Mouse (Mus musculus) CH12.LX (cell line): ENCODE measurements around the gene Lmtk2.

Experiments
- CHD2 ChIP-seq: IDR thresholded peaks from 2 replicates; pipeline ENCODE4 v1.6.1; 2011; ENCODE audit warnings: low read length, improper control_type of control experiment
- CTCF ChIP-seq, 2 experiments: IDR thresholded peaks in 1 of 2; conservative IDR thresholded peaks in 1 of 2; 2 replicates each; pipeline ENCODE4 v1.5.1; 2011 to 2012; ENCODE audit warnings: low read depth in 2 of 2, low read length in 2 of 2, improper control_type of control experiment in 1 of 2, inconsistent platforms in 1 of 2, mild to moderate bottlenecking in 1 of 2, moderate library complexity in 1 of 2
- ETS1 ChIP-seq: conservative IDR thresholded peaks from 2 replicates; pipeline ENCODE4 v1.6.1; 2012; ENCODE audit warnings: low read depth, mild to moderate bottlenecking, inconsistent platforms, low read length, improper control_type of control experiment, moderate library complexity
- MAFK ChIP-seq: IDR thresholded peaks from 2 replicates; pipeline ENCODE4 v1.6.1; 2011; ENCODE audit warnings: low read length, improper control_type of control experiment; ENCODE audit not compliant: insufficient replicate concordance
- MEF2A ChIP-seq: IDR thresholded peaks from 2 replicates; pipeline ENCODE4 v1.6.1; 2014; ENCODE audit warnings: low read depth, mild to moderate bottlenecking, inconsistent platforms, low read length, improper control_type of control experiment, borderline replicate concordance
- NELFE ChIP-seq: IDR thresholded peaks from 2 replicates; pipeline ENCODE4 v1.6.1; 2011; ENCODE audit warnings: low read depth, low read length, improper control_type of control experiment
- POLR2A ChIP-seq: IDR thresholded peaks from 2 replicates; pipeline ENCODE4 v1.6.1; 2011; ENCODE audit warnings: low read depth, mild to moderate bottlenecking, improper control_type of control experiment, low read length
- TCF12 ChIP-seq: IDR thresholded peaks from 2 replicates; pipeline ENCODE4 v1.6.1; 2014; ENCODE audit warnings: low read depth, mild to moderate bottlenecking, inconsistent platforms, low read length, improper control_type of control experiment
- USF1 ChIP-seq: IDR thresholded peaks from 2 replicates; pipeline ENCODE4 v1.6.1; 2014; ENCODE audit warnings: low read depth, mild to moderate bottlenecking, inconsistent platforms, low read length, improper control_type of control experiment

GRCm38 (mm10) chr5:144223503-144223862 lies 123.2 kb downstream of the Lmtk2 start, which contains the start of gene Tecpr1:
- no peak for TF ChIP-seq MAFK
- no peak for TF ChIP-seq USF1
- peak; percentile 58 for TF ChIP-seq TCF12
- TF ChIP-seq MEF2A, result peak; percentile 9; the same call in 1 of the 2 replicates
- TF ChIP-seq CHD2, result no peak
- TF ChIP-seq CTCF (conservative IDR thresholded peaks at IDR 0.05 in 1 of 2, IDR thresholded peaks at IDR 0.05 in 1 of 2; ENCODE audit: low read depth in 2 of 2, low read length in 2 of 2), result no peak
- peak; percentile 55; the same call in 1 of the 2 replicates for TF ChIP-seq NELFE
- no peak for TF ChIP-seq ETS1
- TF ChIP-seq POLR2A, result peak; percentile 89
